Comparison of ENCODE assay signal across 8 mouse cellular contexts in the genomic region with DNA sequence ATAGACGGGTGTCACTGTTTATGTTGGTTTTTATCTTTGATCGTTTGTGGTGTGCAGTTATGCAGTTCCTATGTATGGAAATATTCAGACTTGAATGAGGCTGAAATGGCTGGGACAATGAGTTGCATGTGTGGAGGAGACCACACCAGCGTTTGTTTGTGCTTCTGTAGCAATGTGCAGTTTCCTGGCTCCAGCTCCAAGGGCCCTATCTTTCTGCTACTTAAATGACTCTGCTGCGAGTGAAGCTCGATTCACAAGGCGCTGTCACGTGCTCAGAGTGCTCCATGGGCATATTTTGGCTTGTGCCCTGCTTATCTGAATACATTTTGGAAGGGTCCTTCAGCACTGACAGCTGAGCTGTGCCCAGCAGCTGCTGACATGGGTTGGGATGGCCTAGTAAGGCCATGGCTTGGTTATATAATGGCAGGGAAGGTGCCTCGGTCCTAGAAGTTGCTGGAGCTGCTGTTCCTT. TPM values are rescaled to one million over a fixed set of nuclear protein-coding genes. Genes with fewer than 3 reads are reported as not detected.
DNase-seq lines count a peak whose midpoint lies in the region; ATAC-seq and TF ChIP-seq lines count a peak whose summit lies in the region.

No protein-coding gene starts in this region.

- no peak overlapping the region for H3K4me3 ChIP-seq in forebrain, embryonic 14.5 days (ENCODE audit: low read depth, low read length)
- H3K4me3 ChIP-seq in limb, embryonic 12.5 days (replicated peaks) = no peak overlapping the region
- peak overlapping the region; percentile 3; the same call in 1 of the 2 replicates for H3K4me3 ChIP-seq in midbrain, embryonic 13.5 days (replicated peaks)

- no peak for TF ChIP-seq CTCF in brain, embryonic 14.5 days (IDR thresholded peaks at IDR 0.05; ENCODE audit: borderline replicate concordance, extremely low read depth, insufficient read depth, insufficient read length)

- intact Hi-C loops in heart, postnatal 36 days (cut with DNase I) = no loop called here

- DNase-seq in cerebellum, adult 11 months = peak; percentile 45
- peak; percentile 64 for DNase-seq in brain, embryonic 14.5 days (ENCODE audit: low read depth)
- DNase-seq in forebrain, embryonic 14.5 days (ENCODE audit: low spot score) = peak; percentile 54
- peak; percentile 56 to 65 for DNase-seq in heart, postnatal 36 days
- DNase-seq in thymus, adult 18-20 months = no peak

- 20% methylated on average over 8 of the region's 8 CpGs for WGBS in forebrain, embryonic 14.5 days
- WGBS in limb, embryonic 12.5 days = 27% methylated on average over 8 of the region's 8 CpGs
- 41% methylated on average over 8 of the region's 8 CpGs for WGBS in midbrain, embryonic 13.5 days

- ATAC-seq in cerebellum, adult (ENCODE audit: insufficient number of reproducible peaks, low FRiP score, low TSS enrichment) = no peak
- no peak for ATAC-seq in forebrain, embryonic 14.5 days
- ATAC-seq in limb, embryonic 12.5 days (ENCODE audit: insufficient number of reproducible peaks, insufficient read depth, low FRiP score, low TSS enrichment, low read depth) = no peak
- ATAC-seq in midbrain, embryonic 13.5 days = no peak

- H3K9me3 ChIP-seq in forebrain, embryonic 14.5 days (replicated peaks; ENCODE audit: control insufficient read depth, low read length) = no peaks in the 10 kb centered on the region
- H3K9me3 ChIP-seq in limb, embryonic 12.5 days = no peaks in the 10 kb centered on the region
- H3K9me3 ChIP-seq in midbrain, embryonic 13.5 days = no peaks in the 10 kb centered on the region

- H3K4me2 ChIP-seq in forebrain, embryonic 14.5 days (ENCODE audit: low read length) = peak overlapping the region; percentile 80
- peak overlapping the region; percentile 86 for H3K4me2 ChIP-seq in limb, embryonic 12.5 days
- peak overlapping the region; percentile 84 for H3K4me2 ChIP-seq in midbrain, embryonic 13.5 days (replicated peaks)

- H3K4me1 ChIP-seq in forebrain, embryonic 14.5 days (ENCODE audit: control insufficient read depth, insufficient read depth, low read length) = peaks cover 33% of the 10 kb centered on the region
- peaks cover 40% of the 10 kb centered on the region for H3K4me1 ChIP-seq in limb, embryonic 12.5 days (replicated peaks)
- H3K4me1 ChIP-seq in midbrain, embryonic 13.5 days (replicated peaks) = peaks cover 56% of the 10 kb centered on the region

- H3K27ac ChIP-seq in forebrain, embryonic 14.5 days (ENCODE audit: low read depth, low read length) = 0 out of 2 replicates have a peak overlapping the region, but pooled peaks have one; percentile 23
- peak overlapping the region; percentile 65 for H3K27ac ChIP-seq in limb, embryonic 12.5 days
- H3K27ac ChIP-seq in midbrain, embryonic 13.5 days = peak overlapping the region; percentile 48; the same call in 1 of the 2 replicates

- H3K27me3 ChIP-seq in forebrain, embryonic 14.5 days (replicated peaks; ENCODE audit: control insufficient read depth, insufficient read depth, low read length) = no peaks in the 10 kb centered on the region
- H3K27me3 ChIP-seq in limb, embryonic 12.5 days = no peaks in the 10 kb centered on the region
- 0 out of 2 replicates have a peak, but pooled peaks cover 3% of the 10 kb centered on the region for H3K27me3 ChIP-seq in midbrain, embryonic 13.5 days

- H3K36me3 ChIP-seq in forebrain, embryonic 14.5 days (ENCODE audit: control insufficient read depth, insufficient read depth, low read length) = no peaks in the 10 kb centered on the region; the same call in 1 of the 2 replicates
- H3K36me3 ChIP-seq in limb, embryonic 12.5 days = peaks cover 11% of the 10 kb centered on the region
- H3K36me3 ChIP-seq in midbrain, embryonic 13.5 days = no peaks in the 10 kb centered on the region

- no peak for TF ChIP-seq POLR2A in brain, embryonic 14.5 days (IDR thresholded peaks at IDR 0.05; ENCODE audit: borderline replicate concordance, extremely low read depth, insufficient read depth, insufficient read length, poor library complexity, severe bottlenecking)

- peak overlapping the region; percentile 29; the same call in 1 of the 2 replicates for H3K9ac ChIP-seq in forebrain, embryonic 14.5 days (ENCODE audit: low read length)
- no peak overlapping the region; the same call in 1 of the 2 replicates for H3K9ac ChIP-seq in limb, embryonic 12.5 days (replicated peaks)
- H3K9ac ChIP-seq in midbrain, embryonic 13.5 days (replicated peaks) = peak overlapping the region; percentile 11

RNA-seq across cellular contexts. Expression of a gene that starts 2.5 kb away (rescaled TPM):
- 12.1 and 24.5 TPM in 2 replicates for polyA plus RNA-seq in brain, embryonic 14.5 days (2012; rRNA removed)
- polyA plus RNA-seq in forebrain, embryonic 14.5 days (2014; fragmentation: Nextera tagmentation; extraction: Ambion mirVana) = 5.0 and 5.7 TPM in 2 replicates
- 10 to 100 TPM; 75.9 to 76.1 TPM for total RNA-seq in heart, postnatal 36 days (2021)
- 12.0 and 12.6 TPM in 2 replicates for polyA plus RNA-seq in limb, embryonic 12.5 days (2016; fragmentation: Nextera tagmentation; extraction: Ambion mirVana)
- 5.7 and 6.7 TPM in 2 replicates for polyA plus RNA-seq in midbrain, embryonic 13.5 days (2015; fragmentation: Nextera tagmentation; extraction: Ambion mirVana)

RNA-seq across cellular contexts. Expression of a gene that starts 2.6 kb away (rescaled TPM):
- 126 and 166 TPM in 2 replicates for polyA plus RNA-seq in brain, embryonic 14.5 days (2012; rRNA removed)
- polyA plus RNA-seq in forebrain, embryonic 14.5 days (2014; fragmentation: Nextera tagmentation; extraction: Ambion mirVana) = 314 and 359 TPM in 2 replicates
- 10 to 100 TPM; 48.1 to 50.0 TPM for total RNA-seq in heart, postnatal 36 days (2021)
- polyA plus RNA-seq in limb, embryonic 12.5 days (2016; fragmentation: Nextera tagmentation; extraction: Ambion mirVana) = 220 and 234 TPM in 2 replicates
- 303 and 305 TPM in 2 replicates for polyA plus RNA-seq in midbrain, embryonic 13.5 days (2015; fragmentation: Nextera tagmentation; extraction: Ambion mirVana)

Comparison
In these comparisons a context has a peak if more than half of its experiments do, and no peak if none do; other contexts are left out.
1. DNase-seq: peak in cerebellum, adult 11 months (single experiment), brain, embryonic 14.5 days (single experiment), forebrain, embryonic 14.5 days (single experiment) and heart, postnatal 36 days (2 of 2); none in thymus, adult 18-20 months (0 of 2).
2. Peak in every context shown above with its lines, with median percentiles within 50 percentile points of each other: H3K27ac ChIP-seq and H3K4me2 ChIP-seq.